Mouse (Mus musculus) MEL (cell line): Measurements from ENCODE around the gene Cdkn2d. TPM values are rescaled to one million over a fixed set of nuclear protein-coding genes. Genes with fewer than 3 reads are reported as not detected.

ENCODE experiments used
- DNase-seq: peaks from one replicate; pipeline ENCODE4 v3.0.0; 2011; ENCODE audit warnings: low read depth, low spot score
- H3K27ac ChIP-seq: 2 replicates; pipeline ENCODE4 v1.5.1; 2012; ENCODE audit warnings: low read depth, mild to moderate bottlenecking, control low read depth, low read length, moderate library complexity; ENCODE audit not compliant: control insufficient read depth
- H3K27me3 ChIP-seq, 2 experiments: fragments of 150-350 bp in 1 of 2; sonication (generic) in 1 of 2; 2 replicates each; pipeline ENCODE4 v1.6.1; 2012; ENCODE audit warnings: low read length in 2 of 2, mild to moderate bottlenecking in 2 of 2, improper control_type of control experiment in 1 of 2, moderate library complexity in 1 of 2; ENCODE audit not compliant: insufficient read depth in 2 of 2, control insufficient read depth in 1 of 2
- H3K36me3 ChIP-seq, 2 experiments: 2 replicates each; pipeline ENCODE4 v1.6.1; 2012 to 2014; ENCODE audit warnings: low read length in 2 of 2, improper control_type of control experiment in 1 of 2, inconsistent platforms in 1 of 2, mild to moderate bottlenecking in 1 of 2; ENCODE audit not compliant: insufficient read depth in 2 of 2, control insufficient read depth in 1 of 2
- H3K4me1 ChIP-seq, 2 experiments: fragments of 150-350 bp in 1 of 2; sonication (generic) in 1 of 2; 2 replicates each; pipeline ENCODE4 v1.6.1; 2012; ENCODE audit warnings: low read length in 2 of 2, improper control_type of control experiment in 1 of 2, mild to moderate bottlenecking in 1 of 2; ENCODE audit not compliant: insufficient read depth in 2 of 2, control insufficient read depth in 1 of 2
- H3K4me3 ChIP-seq, 2 experiments: fragments of 150-350 bp in 1 of 2; sonication (generic) in 1 of 2; 2 replicates each; pipeline ENCODE4 v1.5.1; 2012; ENCODE audit warnings: low read depth in 2 of 2, low read length in 2 of 2, mild to moderate bottlenecking in 2 of 2, moderate library complexity in 2 of 2, control low read depth in 1 of 2, improper control_type of control experiment in 1 of 2; ENCODE audit not compliant: control insufficient read depth in 1 of 2, insufficient read depth in 1 of 2
- H3K79me2 ChIP-seq: 2 replicates; pipeline ENCODE4 v1.6.1; 2012; ENCODE audit warnings: mild to moderate bottlenecking, low read length, moderate library complexity; ENCODE audit not compliant: control insufficient read depth, poor library complexity, insufficient read depth
- H3K9ac ChIP-seq: 2 replicates; pipeline ENCODE4 v1.6.1; 2012; ENCODE audit warnings: low read depth, mild to moderate bottlenecking, control low read depth, low read length, moderate library complexity; ENCODE audit not compliant: control insufficient read depth, poor library complexity, severe bottlenecking
- H3K9me3 ChIP-seq: fragments of 150-350 bp; sonication (generic); replicated peaks from 2 replicates; pipeline ENCODE4 v1.6.1; 2012; ENCODE audit warnings: mild to moderate bottlenecking, low read length, improper control_type of control experiment, moderate library complexity; ENCODE audit not compliant: insufficient read depth
- CHD1 ChIP-seq: IDR thresholded peaks from 2 replicates; pipeline ENCODE4 v1.6.1; 2012; ENCODE audit warnings: low read depth, mild to moderate bottlenecking, inconsistent platforms, low read length, improper control_type of control experiment
- CTCF ChIP-seq, 3 experiments: IDR thresholded peaks in 2 of 3; conservative IDR thresholded peaks in 1 of 3; 2 replicates each; pipeline ENCODE4 v1.5.1; 2011 to 2012; ENCODE audit warnings: low read length in 3 of 3, low read depth in 2 of 3, mild to moderate bottlenecking in 2 of 3, improper control_type of control experiment in 1 of 3, inconsistent platforms in 1 of 3, mixed read lengths in 1 of 3, moderate library complexity in 1 of 3; ENCODE audit not compliant: control insufficient read depth in 1 of 3, insufficient read depth in 1 of 3, poor library complexity in 1 of 3, severe bottlenecking in 1 of 3
- E2F4 ChIP-seq: IDR thresholded peaks from 2 replicates; pipeline ENCODE4 v1.6.1; 2011; ENCODE audit warnings: low read depth, low read length, improper control_type of control experiment, borderline replicate concordance
- ELF1 ChIP-seq: IDR thresholded peaks from 2 replicates; pipeline ENCODE4 v1.6.1; 2014; ENCODE audit warnings: low read depth, mild to moderate bottlenecking, inconsistent platforms, low read length, improper control_type of control experiment, moderate library complexity
- ETS1 ChIP-seq: IDR thresholded peaks from 2 replicates; pipeline ENCODE4 v1.6.1; 2012; ENCODE audit warnings: low read depth, mild to moderate bottlenecking, inconsistent platforms, low read length, improper control_type of control experiment, moderate library complexity
- GABPA ChIP-seq: IDR thresholded peaks from 2 replicates; pipeline ENCODE4 v1.6.1; 2012; ENCODE audit warnings: low read depth, mild to moderate bottlenecking, inconsistent platforms, low read length, improper control_type of control experiment, moderate library complexity
- JUND ChIP-seq: IDR thresholded peaks from 2 replicates; pipeline ENCODE4 v1.6.1; 2011; ENCODE audit warnings: low read depth, mild to moderate bottlenecking, improper control_type of control experiment, low read length
- KAT2A ChIP-seq: conservative IDR thresholded peaks from 2 replicates; pipeline ENCODE4 v1.6.1; 2012; ENCODE audit warnings: low read depth, low read length, improper control_type of control experiment, inconsistent platforms
- MAX ChIP-seq: IDR thresholded peaks from 2 replicates; pipeline ENCODE4 v1.6.1; 2011; ENCODE audit warnings: low read length, improper control_type of control experiment
- MAZ ChIP-seq: IDR thresholded peaks from 2 replicates; pipeline ENCODE4 v1.6.1; 2012; ENCODE audit warnings: low read depth, mild to moderate bottlenecking, inconsistent platforms, low read length, improper control_type of control experiment
- MEF2A ChIP-seq: IDR thresholded peaks from 2 replicates; pipeline ENCODE4 v1.6.1; 2014; ENCODE audit warnings: low read depth, mild to moderate bottlenecking, inconsistent platforms, low read length, improper control_type of control experiment; ENCODE audit not compliant: poor library complexity, insufficient replicate concordance, severe bottlenecking; ENCODE audit errors: extremely low read depth
- MYB ChIP-seq: IDR thresholded peaks from 2 replicates; pipeline ENCODE4 v1.6.1; 2011; ENCODE audit warnings: mild to moderate bottlenecking, low read depth, low read length, improper control_type of control experiment
- MYC ChIP-seq: IDR thresholded peaks from 2 replicates; pipeline ENCODE4 v1.6.1; 2011; ENCODE audit warnings: low read depth, mild to moderate bottlenecking, low read length, improper control_type of control experiment, moderate library complexity
- NRF1 ChIP-seq: IDR thresholded peaks from 2 replicates; pipeline ENCODE4 v1.6.1; 2014; ENCODE audit warnings: low read depth, mild to moderate bottlenecking, inconsistent platforms, low read length, improper control_type of control experiment, moderate library complexity; ENCODE audit not compliant: poor library complexity, insufficient read depth, severe bottlenecking
- POLR2A ChIP-seq, 2 experiments: IDR thresholded peaks; 2 replicates each; pipeline ENCODE4 v1.6.1; 2011 to 2012; ENCODE audit warnings: low read length in 2 of 2, mild to moderate bottlenecking in 2 of 2, control low read depth in 1 of 2, improper control_type of control experiment in 1 of 2, low read depth in 1 of 2, moderate library complexity in 1 of 2; ENCODE audit not compliant: control insufficient read depth in 1 of 2, insufficient read depth in 1 of 2, poor library complexity in 1 of 2
- POLR2AphosphoS2 ChIP-seq: IDR thresholded peaks from 2 replicates; pipeline ENCODE4 v1.6.1; 2011; ENCODE audit warnings: low read length, improper control_type of control experiment
- POLR2AphosphoS5 ChIP-seq: IDR thresholded peaks from 2 replicates; pipeline ENCODE4 v1.6.1; 2012; ENCODE audit warnings: low read depth, borderline replicate concordance, mild to moderate bottlenecking, inconsistent platforms, low read length, moderate library complexity, mixed read lengths
- SIN3A ChIP-seq: IDR thresholded peaks from 2 replicates; pipeline ENCODE4 v1.6.1; 2012; ENCODE audit warnings: low read length, improper control_type of control experiment, inconsistent platforms
- TAL1 ChIP-seq: IDR thresholded peaks from 2 replicates; pipeline ENCODE4 v1.6.1; 2012; ENCODE audit warnings: mild to moderate bottlenecking, inconsistent platforms, low read length, moderate library complexity, mixed read lengths
- TBP ChIP-seq: IDR thresholded peaks from 2 replicates; pipeline ENCODE4 v1.8.0; 2011; ENCODE audit warnings: low read depth, low read length, improper control_type of control experiment
- UBTF ChIP-seq: IDR thresholded peaks from 2 replicates; pipeline ENCODE4 v1.6.1; 2012; ENCODE audit warnings: low read depth, mild to moderate bottlenecking, inconsistent platforms, low read length, improper control_type of control experiment, moderate library complexity, borderline replicate concordance; ENCODE audit not compliant: insufficient read depth
- USF1 ChIP-seq: IDR thresholded peaks from 2 replicates; pipeline ENCODE4 v1.6.1; 2014; ENCODE audit warnings: low read depth, mild to moderate bottlenecking, inconsistent platforms, low read length, improper control_type of control experiment, moderate library complexity
- USF2 ChIP-seq, 2 experiments: IDR thresholded peaks; 2 replicates each; pipeline ENCODE4 v1.6.1; 2011 to 2012; ENCODE audit warnings: improper control_type of control experiment in 2 of 2, low read length in 2 of 2, borderline replicate concordance in 1 of 2, inconsistent platforms in 1 of 2, low read depth in 1 of 2, mild to moderate bottlenecking in 1 of 2; ENCODE audit not compliant: insufficient read depth in 1 of 2
- ZMIZ1 ChIP-seq: IDR thresholded peaks from 2 replicates; pipeline ENCODE4 v1.6.1; 2012; ENCODE audit warnings: low read depth, mild to moderate bottlenecking, inconsistent platforms, low read length, improper control_type of control experiment, moderate library complexity
- ZNF384 ChIP-seq: IDR thresholded peaks from 2 replicates; pipeline ENCODE4 v1.6.1; 2012; ENCODE audit warnings: low read depth, mild to moderate bottlenecking, inconsistent platforms, low read length, improper control_type of control experiment
- polyA plus RNA-seq, 2 experiments: library from polyadenylated mRNA; stranded (reverse) in 1 of 2; unstranded in 1 of 2; fragments of >175 nt in 1 of 2; fragments of >200 nt in 1 of 2; gene quantifications; 2 replicates each; pipeline versions ENCODE4 v1.2.1 to v1.2.4; 2012; ENCODE audit warnings: low replicate concordance in 2 of 2, low read depth in 1 of 2; ENCODE audit not compliant: insufficient read length in 2 of 2, insufficient read depth in 1 of 2, missing spikeins in 1 of 2
- total RNA-seq: library from RNA; depleted of rRNA; stranded (reverse); fragments of 300-350 nt; gene quantifications from 2 replicates; pipeline ENCODE4 v1.2.3, GENCODE M21; 2012

Cdkn2d gene
- total and polyA plus RNA-seq, 3 experiments, result 40.1 to 67.9 TPM; not detected in 1

DNA sequence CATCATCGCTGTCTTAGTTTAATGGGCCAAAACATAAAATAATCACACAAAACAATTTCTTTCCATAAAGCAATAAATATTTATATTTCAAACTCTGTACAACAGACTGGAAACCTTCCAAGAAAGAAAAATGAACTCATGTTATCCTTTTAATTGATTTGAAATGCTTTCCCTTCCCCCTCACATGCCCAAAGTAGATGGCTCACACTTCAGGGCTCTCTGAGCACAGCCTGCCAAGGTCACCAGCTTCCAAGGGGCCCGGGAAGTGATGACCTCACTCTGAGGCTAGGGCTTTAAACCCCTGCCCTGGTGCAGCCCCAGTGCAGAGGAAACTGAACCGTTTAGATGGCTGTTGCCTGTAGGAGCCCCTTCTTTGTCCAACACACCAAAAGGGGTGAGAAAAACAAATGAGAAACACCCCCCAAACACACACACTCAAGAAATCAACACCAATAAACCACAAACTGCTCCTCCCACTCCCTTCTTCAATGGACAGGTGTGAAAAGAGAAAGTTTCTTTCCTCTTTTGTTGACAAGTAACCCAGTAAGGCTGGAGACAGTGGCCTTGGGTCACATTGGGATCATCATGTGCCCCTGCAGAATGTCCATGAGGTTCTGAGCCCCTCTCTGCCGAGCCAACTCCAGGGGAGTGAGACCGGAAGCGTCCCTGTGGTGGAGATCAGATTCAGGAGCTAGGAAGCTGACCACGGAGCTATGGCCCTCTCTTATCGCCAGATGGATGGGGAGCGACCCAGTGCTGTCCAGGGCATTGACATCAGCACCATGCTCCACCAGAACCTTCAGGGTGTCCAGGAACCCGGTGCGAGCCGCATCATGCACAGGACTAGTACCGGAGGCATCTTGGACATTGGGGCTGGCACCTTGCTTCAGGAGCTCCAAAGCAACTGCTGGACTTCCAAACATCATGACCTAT lies 2.5 kb downstream of the Cdkn2d start:
- H3K36me3 ChIP-seq, result peaks cover 15 to 40% of the 10 kb centered on the region in 2 experiments
- DNase-seq, result peak; percentile 82
- no peaks in the 10 kb centered on the region for H3K9me3 ChIP-seq
- peaks cover 26 to 28% of the 10 kb centered on the region in 2 experiments for H3K4me1 ChIP-seq
- peak overlapping the region; percentile 87 for H3K27ac ChIP-seq
- H3K9ac ChIP-seq, result peak overlapping the region; percentile 55
- peaks cover 52% of the 10 kb centered on the region for H3K79me2 ChIP-seq
- TF ChIP-seq ETS1 (no peak), POLR2AphosphoS5 (no peak), NRF1 (no peak), MAZ (no peak), E2F4 (no peak), MYC (no peak), CHD1 (no peak), USF1 (no peak), POLR2AphosphoS2 (no peak), MEF2A (no peak), ZNF384 (no peak), KAT2A (no peak), MAX (no peak), POLR2A (IDR thresholded peaks at IDR 0.05; ENCODE audit: control insufficient read depth in 1 of 2, insufficient read depth in 1 of 2, low read depth in 1 of 2, low read length in 2 of 2, poor library complexity in 1 of 2) (no peak)
- peak overlapping the region; percentile 37 to 62 for H3K4me3 ChIP-seq
- H3K27me3 ChIP-seq, result no peaks in the 10 kb centered on the region

DNA sequence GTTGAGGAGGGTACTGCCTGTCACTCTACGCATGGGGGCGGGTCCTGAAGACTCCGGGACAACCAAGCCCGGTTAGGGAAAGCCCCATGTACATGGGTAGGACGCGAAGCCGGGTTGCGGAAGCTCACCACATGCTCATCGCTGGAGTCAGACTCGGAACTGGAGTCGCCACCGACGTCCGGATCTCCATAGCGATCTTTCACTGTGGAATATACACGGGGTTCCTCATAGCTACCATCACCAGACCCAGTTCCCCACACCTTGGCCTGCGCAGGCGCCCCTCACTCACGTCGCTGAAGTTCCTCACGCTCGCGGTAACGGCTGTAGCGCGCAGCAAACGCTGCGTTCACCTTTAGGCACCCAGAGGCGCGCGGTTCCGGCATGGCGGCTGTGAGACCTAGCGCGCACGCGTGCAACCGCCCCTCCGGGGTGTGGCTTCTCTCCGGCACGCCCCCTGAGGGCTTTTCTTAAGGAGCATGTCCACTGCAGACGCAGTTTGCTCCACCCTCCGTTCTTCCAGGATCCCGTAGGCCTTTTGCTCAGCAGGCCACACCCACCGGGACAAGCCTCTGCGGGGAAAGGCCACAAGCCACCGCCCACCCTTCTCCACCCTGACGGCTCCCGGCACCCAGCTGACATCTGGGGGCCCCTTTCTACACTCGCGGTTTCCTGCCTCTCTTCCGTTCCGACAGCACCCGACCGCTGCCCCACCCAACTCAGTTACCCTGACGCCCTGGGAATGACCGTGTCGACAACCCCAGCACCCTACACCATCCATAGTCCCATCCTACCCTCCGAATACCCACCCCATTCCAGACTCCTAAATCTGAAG lies 3.4 kb downstream of the Cdkn2d start, which contains the start of gene Kri1:
Gene Kri1, minus strand, starts transcription at position 399 of the 832 bp plus-strand sequence.
- Histone ChIP-seq H3K27me3 (no peaks in the 10 kb centered on the region), H3K27ac (peak within 1 kb of the TSS; percentile 87), H3K79me2 (peaks cover 52% of the 10 kb centered on the region), H3K4me1 (peaks cover 26 to 28% of the 10 kb centered on the region in 2 experiments), H3K9ac (peak within 1 kb of the TSS; percentile 75), H3K4me3 (peak within 1 kb of the TSS; percentile 69 to 71), H3K36me3 (peaks cover 19 to 40% of the 10 kb centered on the region in 2 experiments), H3K9me3 (no peaks in the 10 kb centered on the region)
- peak; percentile 100 for DNase-seq
- no peak for TF ChIP-seq USF2 (IDR thresholded peaks at IDR 0.05; ENCODE audit: borderline replicate concordance in 1 of 2, insufficient read depth in 1 of 2, low read depth in 1 of 2, low read length in 2 of 2)
- TF ChIP-seq TBP, result peak; percentile 89
- peak; percentile 31; the same call in 1 of the 2 replicates for TF ChIP-seq TAL1
- TF ChIP-seq ZMIZ1, result no peak
- peak in 1 of 2 experiments; percentile 100; a peak in 2 of 4 replicates for TF ChIP-seq POLR2A (IDR thresholded peaks at IDR 0.05; ENCODE audit: control insufficient read depth in 1 of 2, insufficient read depth in 1 of 2, low read depth in 1 of 2, low read length in 2 of 2, poor library complexity in 1 of 2)
- TF ChIP-seq JUND, result no peak
- TF ChIP-seq E2F4, result no peak
- no peak for TF ChIP-seq KAT2A
- TF ChIP-seq MYB, result no peak
- TF ChIP-seq POLR2AphosphoS5, result peak; percentile 81; the same call in 1 of the 2 replicates
- TF ChIP-seq UBTF, result 0 out of 2 replicates have a peak, but pooled peaks have one; percentile 79
- TF ChIP-seq GABPA, result no peak
- no peak for TF ChIP-seq ELF1
- TF ChIP-seq POLR2AphosphoS2, result no peak
- no peak for TF ChIP-seq SIN3A
- no peak for TF ChIP-seq CHD1
- TF ChIP-seq NRF1, result no peak
- no peak for TF ChIP-seq CTCF (IDR thresholded peaks at IDR 0.05 in 2 of 3, conservative IDR thresholded peaks at IDR 0.05 in 1 of 3; ENCODE audit: control insufficient read depth in 1 of 3, insufficient read depth in 1 of 3, low read depth in 2 of 3, low read length in 3 of 3, poor library complexity in 1 of 3, severe bottlenecking in 1 of 3)
